Mouse (Mus musculus): ENCODE measurements around the gene Ccdc124.

Ccdc124 gene

DNA sequence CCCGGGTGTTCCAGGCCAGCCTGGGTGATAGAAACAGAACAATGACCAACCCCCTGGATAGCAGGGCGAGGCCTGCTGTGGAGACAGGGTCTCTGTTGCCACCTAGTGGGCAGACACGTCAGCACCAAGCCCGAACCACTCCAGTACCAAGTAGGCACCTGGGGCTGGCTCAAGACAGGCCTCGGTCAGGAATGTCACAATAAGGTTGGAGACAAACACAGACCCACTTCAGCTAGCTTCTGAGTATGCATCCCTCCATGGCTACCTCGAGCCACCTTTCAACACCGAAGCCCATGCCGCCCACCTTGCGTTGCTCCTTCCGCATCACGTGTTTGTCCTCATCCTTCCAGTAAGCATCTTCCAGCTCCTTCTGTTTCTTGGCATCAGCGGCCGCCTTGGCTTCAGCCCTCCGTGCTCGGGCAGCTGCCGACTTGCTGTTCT is 4.1 kb downstream of the Ccdc124 start:
- DNase-seq (ENCODE audit: low spot score), result peak; percentile 62

DNA sequence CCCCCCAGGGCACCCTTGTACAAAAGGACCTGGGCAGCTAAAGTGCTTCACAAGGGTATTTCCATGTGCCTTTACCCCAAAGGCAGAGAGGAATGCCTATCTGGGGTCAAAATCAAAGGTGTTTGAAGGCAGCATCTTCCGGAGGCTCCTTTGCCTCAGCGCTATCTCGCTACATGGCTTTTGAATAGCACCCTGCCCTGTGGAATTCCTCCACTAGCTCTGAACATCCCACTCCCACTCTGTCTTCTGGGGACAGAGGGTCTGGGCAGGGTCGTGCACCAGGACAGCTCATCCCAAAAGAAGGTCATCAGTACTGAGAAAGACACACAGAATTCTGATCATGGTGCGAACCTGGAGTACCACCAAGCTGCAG is 4.5 kb downstream of the Ccdc124 start:
- DNase-seq (ENCODE audit: low spot score), result no peak

DNA sequence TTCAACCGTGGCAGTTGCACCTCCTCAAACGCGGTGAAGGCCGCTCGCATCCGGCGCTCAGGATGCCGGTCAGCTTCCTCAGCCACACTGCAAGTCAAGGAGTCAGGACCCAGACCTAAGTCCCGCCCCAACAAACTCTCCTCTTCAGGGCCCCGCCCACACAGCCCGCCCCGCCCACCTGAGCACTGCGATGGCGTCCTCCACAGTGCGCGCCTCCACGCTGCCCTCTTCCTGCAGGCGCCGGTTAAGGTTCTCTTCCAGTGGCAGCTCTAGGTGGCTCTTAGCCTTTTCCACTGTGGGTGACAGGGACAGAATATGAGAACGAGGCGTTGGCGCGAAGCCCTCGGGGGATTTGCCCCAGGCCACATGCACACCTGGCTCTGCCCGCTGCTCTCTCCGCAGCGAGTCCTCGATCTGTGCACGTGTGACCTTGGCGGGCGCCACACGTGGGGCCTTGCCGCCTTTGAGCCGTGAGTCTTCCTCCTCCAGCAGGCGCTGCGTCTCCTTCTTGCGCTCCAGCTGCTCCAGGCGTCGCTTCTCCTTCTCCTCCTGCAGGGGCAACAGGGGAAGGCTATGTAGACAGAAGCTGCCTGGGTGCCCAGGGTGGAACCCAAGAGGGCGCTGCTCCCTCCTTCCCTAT is 5.1 kb downstream of the Ccdc124 start:
- DNase-seq (ENCODE audit: low spot score), result no peak

DNA sequence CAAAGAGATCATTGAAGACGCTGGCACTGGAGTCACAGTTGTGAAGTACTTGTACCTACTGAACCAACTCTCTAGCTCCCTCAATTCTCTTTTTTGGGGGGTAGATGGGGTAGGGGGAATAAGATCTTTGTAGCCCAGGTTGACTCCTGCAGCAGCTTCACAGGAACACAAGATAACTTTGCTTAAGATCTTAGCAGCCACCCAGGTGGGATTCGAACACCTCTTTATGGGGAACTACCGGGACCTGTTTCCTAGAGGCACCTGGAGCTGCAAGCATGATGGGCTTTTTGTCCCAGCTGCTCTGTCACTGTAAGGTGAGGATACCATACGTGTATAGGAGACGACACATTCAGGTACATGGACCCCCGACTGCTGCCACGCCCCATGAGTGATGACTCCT is 7.2 kb downstream of the Ccdc124 start:
- no peak for DNase-seq (ENCODE audit: low spot score)

DNA sequence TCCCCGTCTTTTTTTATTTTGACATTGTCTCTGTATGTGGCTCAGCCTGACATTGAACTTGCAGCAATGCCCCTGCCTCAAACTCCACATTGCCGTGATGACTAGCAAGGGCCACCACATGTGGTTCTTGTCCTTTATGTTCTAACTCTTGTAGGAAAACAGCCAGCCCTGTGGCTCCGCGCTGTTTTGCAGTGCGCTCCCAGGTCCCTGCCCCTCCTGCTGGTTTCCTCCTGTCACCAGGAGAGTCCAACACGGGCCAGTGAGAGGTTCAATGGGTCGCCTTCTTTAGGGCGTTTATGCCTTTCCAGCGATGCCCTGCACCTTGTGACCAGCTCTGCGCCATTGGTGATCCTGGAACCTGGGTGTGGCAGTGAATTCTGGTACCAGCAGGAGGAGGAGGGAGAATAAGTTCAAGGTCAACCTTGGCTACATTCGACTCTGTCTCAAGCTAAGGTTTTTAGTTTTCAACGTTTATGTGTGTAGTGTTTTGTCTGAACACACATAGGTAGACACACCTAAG is 7.7 kb downstream of the Ccdc124 start:
- no peak for DNase-seq (ENCODE audit: low spot score)

DNA sequence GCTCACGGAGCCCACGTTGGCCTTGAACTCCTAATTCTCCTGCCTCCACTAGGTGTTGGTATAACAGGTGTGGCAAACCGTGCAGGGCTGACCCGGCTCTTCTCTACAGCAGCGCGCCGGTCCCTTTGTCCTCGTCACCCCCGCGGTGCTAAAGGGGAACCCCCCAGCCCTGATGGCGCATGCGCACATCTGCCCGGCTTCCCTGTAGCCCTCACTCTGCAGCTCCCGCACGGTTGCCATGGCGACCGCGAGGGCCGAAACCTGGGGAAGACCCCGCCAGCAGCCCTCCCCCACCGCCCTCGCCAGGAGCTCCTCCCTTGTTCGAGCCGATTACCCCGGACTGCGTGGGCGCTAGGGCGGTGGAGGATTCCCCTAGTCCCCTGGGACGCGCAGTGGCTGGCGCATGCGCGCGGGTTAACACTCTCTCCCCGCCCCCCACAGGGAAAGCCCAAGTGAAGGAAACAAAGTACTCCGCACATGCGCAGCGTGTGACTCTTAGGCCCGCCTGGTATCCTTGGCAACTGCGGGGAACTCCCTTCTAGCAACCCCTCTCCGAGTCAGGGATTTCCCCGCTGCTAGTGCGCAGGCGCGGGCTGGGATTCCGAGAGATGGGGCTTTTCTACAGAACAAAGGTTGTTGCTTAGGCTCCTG is 8.3 kb downstream of the Ccdc124 start:
- DNase-seq (ENCODE audit: low spot score), result peak; percentile 99

DNA sequence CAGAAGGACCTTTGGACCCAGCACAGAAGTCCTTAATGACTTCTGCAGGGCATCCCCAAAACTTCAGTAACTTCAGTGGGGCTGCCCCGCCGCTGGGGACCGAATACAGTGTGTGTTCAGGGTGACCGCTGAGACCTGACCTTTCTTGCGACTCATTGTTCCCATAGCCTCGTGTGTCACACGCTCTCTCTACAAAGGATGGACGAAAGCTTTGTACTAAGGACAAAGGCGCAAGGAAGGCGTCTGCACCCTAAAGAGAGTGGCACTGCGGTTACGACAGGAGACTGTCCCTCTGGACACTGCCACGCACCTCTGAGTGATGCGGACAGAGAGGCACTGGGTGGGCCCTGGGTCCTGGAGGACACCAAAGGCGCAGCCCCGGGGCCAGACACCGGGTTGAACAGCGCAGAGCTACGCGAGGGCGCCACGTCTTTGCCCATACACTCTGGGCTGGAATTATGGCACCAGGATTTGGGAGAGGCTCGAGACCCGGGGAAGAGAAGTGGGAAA is 9.0 kb downstream of the Ccdc124 start:
- DNase-seq (ENCODE audit: low spot score), result no peak

DNA sequence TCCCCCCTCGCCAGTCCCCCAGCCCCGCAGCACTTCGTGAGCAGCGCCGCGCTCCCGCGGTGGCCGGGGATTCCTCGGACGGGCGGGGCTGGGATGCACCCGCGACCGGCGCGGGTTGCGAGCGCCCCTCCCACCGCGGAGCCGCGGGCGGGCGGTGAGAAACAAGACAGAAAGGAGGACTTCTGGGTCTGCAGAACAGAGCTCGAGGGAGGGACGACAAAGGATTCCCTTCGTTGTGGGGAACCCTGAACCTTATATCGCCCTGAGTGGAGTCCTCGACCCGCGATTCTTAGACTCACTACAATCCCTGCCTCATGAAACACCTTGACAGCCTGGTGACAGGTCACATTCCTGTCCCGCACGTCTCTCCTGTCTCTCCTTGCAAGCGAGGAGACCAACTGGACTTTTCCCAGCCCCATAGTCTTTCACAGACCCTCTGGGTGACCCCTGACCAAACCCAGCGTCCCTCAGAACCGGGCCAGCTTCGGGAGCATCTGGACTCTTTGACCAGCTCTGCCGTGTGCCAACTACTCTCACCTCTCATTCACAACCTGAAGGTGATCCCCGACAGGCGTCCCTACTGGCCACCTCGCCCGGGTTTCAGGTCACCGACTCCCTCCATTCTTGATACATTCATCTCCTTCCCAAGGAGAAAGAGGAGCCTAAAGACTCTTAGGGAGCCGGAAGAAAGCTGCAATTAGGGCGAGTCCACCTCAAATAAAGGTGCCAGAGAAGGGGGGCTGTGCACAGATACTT is 9.6 kb downstream of the Ccdc124 start:
- DNase-seq (ENCODE audit: low spot score), result no peak

DNA sequence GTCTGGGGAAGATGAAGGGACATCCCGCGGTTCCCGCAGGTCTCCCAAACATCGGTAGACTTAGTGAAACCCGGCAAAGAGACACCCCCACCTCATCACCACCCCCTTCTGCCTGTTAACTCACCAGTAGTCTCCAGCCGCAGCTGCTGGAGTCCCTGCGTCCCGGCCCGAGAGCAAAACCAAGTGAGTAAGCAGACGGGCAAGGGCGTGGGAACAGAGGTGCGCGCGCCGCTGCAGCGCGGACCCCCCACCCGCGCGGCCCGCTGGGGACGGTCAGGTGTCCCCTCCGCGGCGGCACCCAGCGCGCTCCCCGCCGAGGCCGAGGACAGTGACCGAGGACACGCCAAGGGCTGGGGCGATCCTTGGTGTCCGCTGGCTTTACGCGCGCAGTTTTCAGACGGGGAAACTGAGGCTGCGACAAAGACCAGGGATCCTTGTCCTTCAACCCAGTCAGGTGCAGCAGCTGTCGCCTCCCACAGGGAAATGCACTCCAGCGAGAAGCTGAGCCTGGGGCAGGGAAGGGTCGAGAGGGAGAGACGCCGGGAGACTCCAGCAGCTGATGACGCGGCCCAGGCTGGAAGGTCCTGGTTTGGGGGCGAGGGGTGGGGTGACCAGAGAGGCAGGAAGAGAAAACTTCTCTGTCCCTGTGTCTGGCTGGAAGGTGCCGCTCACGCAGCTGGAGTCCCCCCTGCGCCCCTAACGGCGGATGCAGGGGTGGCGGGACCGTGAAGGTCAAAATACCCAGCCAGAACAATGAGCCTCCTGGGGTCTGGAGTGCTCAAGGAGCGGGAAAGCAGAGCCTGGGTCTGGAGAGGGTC is 10.7 kb downstream of the Ccdc124 start, which contains the start of gene Kcnn1:
Gene Kcnn1 (minus strand): TSS at position 435 of the 818 bp plus-strand sequence.
- DNase-seq (ENCODE audit: low spot score), result no peak

DNA sequence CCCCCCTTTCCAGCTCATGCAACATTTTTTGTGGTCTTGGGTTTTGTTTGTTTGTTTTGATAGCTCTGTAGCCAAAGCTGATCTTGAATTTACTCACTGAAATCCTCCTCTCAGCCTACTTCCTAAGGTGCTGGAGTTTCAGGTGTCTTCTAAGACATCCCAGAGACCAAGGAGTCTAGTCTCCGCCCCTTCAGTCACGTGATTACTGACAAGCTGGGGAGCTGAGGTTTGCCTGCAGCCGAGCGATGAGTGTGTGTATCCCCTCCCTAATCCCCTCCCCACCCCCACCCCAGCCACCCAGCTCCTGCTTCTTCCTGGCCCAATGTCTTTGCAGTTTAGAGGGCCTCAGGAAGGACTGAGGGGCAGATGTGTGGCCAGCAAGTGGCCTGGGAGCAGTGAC is 16.2 kb downstream of the Ccdc124 start:
- DNase-seq (ENCODE audit: low spot score), result no peak

DNA sequence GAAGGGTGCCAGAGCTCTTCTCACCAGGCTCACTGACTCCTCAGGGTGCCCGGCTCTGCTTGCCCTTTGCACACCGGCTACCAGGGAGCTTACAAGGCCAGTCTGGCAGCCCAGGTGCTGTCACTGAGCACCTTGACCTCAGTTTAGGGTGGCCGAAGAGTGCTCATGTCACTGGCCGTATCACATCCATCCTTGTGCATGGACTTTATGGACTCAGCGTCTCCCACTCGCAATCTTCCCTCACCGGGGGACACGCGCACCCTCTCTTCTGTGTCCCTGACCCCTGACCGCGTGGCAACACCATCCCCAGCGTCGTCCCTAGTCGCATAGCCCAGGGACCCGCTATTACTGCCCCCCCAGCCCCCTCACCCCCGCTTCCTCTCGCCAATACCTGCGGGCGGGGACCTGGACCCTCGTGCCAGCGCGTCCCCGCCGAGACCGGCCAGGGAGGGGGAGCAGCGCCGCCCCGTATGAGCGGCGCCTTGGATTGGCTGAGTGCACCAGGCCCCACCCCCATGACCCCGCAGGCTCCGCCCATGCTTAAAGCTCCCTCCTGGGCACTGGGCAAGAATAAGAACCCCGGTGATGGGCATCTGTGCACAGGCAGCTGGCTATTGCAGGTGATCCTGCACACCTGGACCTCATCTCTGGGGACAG is 17.1 kb downstream of the Ccdc124 start:
- DNase-seq (ENCODE audit: low spot score), result peak; percentile 62

DNA sequence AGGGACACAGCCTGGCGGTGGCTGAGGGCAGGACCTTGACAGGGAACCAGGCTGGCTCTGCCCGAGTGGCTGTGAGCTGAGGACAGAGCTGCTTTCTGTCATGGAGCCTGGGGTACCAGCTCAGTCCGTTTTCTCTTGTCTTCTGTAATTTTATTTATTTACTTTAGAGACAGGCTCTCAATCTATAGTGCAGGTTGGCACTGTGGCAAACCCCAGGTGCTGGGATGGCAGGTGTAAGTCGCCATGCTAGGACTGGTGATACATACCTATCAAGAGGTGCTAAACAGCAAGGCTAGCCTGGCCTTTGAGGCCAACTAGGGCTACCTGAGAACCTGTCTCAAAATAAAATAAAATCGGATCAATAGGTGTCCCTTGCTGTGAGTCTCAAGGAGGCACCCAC is 17.7 kb downstream of the Ccdc124 start:
- no peak for DNase-seq (ENCODE audit: low spot score)

DNA sequence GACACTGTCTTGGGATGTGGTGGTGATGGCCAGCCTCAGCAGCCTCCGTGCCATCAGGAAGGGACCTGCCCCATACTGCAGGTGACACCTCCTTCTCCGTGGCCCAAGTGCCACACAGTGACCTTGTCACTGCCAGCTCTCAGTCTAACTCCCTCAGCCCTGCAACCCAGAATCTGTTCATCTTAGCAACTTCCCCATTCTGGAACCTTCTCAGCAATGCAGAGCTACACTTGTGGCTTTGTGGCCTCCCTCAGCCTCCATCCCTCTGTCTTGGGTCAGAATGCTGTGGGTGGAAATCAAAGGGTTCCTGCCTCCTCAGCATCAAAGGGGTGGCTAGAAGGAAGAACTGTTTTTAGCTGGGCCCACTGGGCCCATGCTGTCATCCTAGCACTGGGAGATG is 19.9 kb downstream of the Ccdc124 start:
- no peak for DNase-seq (ENCODE audit: low spot score)

DNA sequence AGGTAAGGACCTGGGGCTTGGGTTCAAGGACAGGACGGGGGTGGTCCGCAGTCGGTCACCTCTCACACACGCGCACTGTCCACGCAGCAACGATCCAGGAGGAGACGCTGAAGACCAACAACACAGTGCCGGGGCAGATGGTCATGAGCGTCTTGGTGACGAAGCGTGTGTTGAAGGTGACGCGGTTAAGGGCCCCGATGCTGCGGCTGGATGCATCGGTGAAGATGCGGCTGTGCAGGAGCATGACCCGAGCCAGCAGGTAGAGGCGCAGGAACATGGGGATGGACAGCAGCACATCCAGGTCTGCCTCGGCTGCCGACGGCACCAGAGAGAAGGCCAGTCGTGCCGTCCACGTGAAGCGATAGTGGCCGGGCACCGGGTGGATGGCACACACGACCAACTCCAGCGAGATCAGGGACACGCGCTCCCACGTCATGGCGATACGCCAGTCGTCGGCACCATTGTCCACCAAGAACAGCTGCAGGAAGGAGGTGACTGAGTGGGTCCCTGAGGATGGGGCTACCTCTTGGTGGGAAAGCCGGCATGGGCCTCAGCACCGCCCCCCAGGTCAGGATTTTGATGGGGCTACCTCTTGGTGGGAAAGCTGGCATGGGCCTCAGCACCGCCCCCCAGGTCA is 21.0 kb downstream of the Ccdc124 start:
- DNase-seq (ENCODE audit: low spot score), result no peak

DNA sequence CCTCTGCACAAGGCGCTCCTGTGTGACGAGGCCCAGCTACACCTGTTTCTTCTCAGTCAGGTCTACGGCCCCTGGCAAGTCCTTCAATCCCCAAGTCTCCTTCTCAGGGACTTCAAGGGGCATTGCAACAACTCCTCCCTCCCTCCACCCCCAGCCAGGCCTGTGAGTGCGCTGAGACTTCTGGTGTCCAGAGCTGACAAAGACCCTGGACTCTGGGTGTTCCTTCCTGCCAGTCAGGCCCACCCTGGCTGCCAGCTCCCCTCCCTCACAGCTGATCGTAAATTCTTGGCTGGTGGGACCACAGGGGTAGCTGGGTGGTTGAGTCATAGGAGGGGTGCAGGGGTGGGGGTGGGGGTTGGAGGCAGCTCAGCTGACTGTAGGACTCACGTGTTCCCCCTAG is 21.9 kb downstream of the Ccdc124 start:
- no peak for DNase-seq (ENCODE audit: low spot score)

DNA sequence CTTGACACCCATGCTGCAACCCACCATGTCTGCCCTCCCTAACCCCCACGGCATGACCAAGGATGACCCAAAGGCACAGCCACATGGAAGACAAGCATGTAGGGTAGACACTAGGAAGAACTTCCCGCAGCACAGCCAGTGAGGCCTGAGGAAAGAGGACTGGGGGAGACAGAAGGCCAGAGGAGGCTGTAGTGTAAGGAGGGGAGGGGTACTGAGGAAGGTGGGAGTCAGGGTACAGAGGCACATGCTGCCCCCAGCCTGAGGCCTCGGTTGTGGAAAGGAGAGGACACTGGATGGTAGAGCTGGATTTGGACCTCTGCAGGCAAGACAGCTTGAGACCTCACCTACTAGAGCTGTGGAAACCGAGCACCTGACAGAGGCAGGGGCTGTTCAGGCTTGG is 22.8 kb downstream of the Ccdc124 start:
- no peak for DNase-seq (ENCODE audit: low spot score)

DNA sequence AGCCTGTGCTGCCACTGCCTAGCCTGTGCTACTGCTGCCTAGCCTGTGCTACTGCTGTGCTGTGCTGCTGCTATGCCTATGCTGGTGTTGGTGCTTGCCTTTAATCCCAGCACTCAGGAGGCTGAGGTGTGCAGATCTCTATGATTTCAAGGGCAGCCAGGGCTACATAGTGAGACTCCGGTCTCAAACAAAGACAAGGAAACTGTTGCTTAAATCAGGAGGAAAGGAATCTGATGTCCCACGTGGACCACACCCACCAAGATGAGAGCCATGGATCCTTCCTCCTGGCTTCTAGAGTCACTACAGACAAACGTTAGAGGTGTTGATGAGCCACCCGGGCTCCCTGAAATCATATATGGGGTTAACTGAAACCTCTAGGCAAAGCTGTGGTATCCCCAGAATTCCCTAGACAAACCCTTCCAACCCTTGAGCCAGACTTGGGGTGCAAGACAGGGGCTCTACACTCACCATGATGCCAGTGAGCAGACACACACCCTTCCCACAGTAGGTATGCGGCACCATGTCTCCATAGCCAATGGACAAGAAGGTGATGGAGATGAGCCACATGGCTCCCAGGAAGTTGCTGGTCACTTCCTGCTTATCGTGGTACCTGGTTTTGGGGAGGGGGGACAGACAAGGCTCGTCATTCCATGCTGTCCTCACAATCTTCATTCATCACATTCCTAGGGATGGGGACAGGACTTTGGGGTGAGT is 23.4 kb downstream of the Ccdc124 start:
- DNase-seq (ENCODE audit: low spot score), result no peak

DNA sequence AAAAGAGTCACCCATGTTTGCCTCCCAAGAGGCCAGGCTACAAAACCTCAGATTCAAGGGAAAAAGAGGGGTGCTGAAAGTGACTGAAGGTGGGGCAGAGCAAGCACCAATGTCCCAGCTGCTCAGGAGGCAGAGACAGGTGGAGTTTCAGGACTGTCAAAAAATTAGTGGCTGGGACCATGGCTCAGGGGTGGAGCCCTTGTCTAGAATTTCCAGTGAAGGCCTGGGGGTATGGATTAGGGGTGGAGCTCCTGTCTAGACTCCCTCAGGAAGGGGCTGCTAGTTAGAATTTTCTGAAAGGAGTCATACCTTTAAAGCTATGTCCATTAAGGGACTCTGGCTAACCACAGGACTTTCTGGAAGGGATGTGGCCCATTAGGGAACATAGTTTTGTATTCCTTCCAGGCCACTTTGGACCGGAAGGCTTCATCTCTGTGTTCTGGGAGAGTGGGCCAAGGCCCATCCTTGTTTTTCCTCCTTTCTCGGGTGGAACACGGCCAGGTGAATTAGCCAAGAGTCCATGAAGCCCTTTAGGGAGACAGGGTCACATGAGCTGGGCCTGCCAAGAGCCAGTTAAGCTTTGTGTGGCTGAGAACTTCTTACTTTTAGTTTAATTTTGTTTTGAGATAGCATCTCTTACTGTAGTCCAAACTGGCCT is 24.3 kb downstream of the Ccdc124 start:
- DNase-seq (ENCODE audit: low spot score), result no peak

DNA sequence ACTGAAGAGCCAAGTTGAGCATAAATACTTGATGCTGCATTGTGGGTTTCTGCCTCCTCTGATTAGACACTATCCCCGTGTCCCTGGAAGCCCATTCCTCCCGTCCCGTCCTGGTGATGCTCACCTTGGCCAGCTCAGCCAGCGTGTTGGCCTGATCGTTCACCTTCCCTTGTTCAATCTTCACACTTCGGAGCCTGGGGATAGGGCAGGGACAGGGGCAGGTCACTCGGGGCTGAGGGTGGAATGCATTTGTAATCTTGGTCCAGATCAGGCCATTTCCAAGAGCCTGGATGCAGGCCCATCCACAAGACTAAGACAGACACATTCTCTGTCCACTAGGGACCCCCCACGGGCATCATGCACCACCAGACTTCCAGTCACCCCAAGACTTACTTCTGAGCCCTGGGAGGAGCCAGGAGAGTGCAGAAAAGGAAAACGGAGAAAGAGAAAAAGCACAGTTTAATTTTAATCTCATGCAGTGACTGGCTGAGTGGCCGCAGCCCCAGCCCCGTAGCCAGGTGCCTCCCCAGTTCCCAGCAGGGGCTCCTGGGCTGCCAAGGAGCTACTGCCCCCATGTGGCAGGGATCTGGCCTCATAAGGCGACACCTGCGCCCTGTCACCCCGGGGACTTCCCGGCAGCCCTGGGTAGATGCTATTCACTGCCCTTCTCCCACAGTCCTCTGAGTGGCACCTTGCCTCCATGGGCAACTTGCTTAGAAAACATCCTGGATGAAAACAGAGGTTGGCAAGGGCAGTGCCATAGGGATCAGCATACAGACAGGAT is 27.2 kb downstream of the Ccdc124 start:
- no peak for DNase-seq (ENCODE audit: low spot score)

All from ovary, adult 18-20 months (tissue).